ENCODE assay signal across 16 mouse cellular contexts in genomic region chr8:69935431-69935830, GRCm38 (mm10). TPM values are rescaled to one million over a fixed set of nuclear protein-coding genes. Genes with fewer than 3 reads are reported as not detected.
A peak's percentile ranks its signal among the peaks of the same experiment; 100 is the strongest.
DNase-seq lines count a peak whose midpoint lies in the region; ATAC-seq and TF ChIP-seq lines count a peak whose summit lies in the region.
"Had no signal": no experiment of that assay in that cellular context is flagged by ENCODE, and none has a peak within 500 bp of the region (broad histone marks: within the 10 kb centered on the region; RNA-seq: fewer than 3 reads in every experiment).

No protein-coding gene starts in this region.

- no peaks in the 10 kb centered on the region for H3K27me3 ChIP-seq in heart, embryonic 13.5 days (replicated peaks)
- no peaks in the 10 kb centered on the region for H3K27me3 ChIP-seq in lung, embryonic 14.5 days (ENCODE audit: insufficient read depth, low read length)
- H3K27me3 ChIP-seq: hindbrain, embryonic 12.5 days; neural tube, embryonic 13.5 days had no signal

- H3K9me3 ChIP-seq in heart, embryonic 13.5 days, result no peaks in the 10 kb centered on the region
- no peaks in the 10 kb centered on the region for H3K9me3 ChIP-seq in lung, embryonic 14.5 days (ENCODE audit: low read depth, low read length)
- H3K9me3 ChIP-seq in ES-E14 (ENCODE audit: control insufficient read depth, insufficient read depth, low read depth, low read length), result no peaks in the 10 kb centered on the region
- H3K9me3 ChIP-seq: hindbrain, embryonic 12.5 days; neural tube, embryonic 13.5 days had no signal

- peaks cover 98% of the 10 kb centered on the region for H3K79me2 ChIP-seq in macrophage (ENCODE audit: inconsistent target)

- H3K27ac ChIP-seq in heart, embryonic 13.5 days (replicated peaks), result peak overlapping the region; percentile 95
- peak overlapping the region; percentile 86; the same call in 1 of the 2 replicates for H3K27ac ChIP-seq in lung, embryonic 14.5 days (ENCODE audit: low read depth)
- H3K27ac ChIP-seq in ES-E14 (ENCODE audit: insufficient read depth, low read depth, low read length, poor library complexity, severe bottlenecking), result peak overlapping the region; percentile 83
- peak overlapping the region; percentile 81; the same call in 1 of the 2 replicates for H3K27ac ChIP-seq in macrophage
- H3K27ac ChIP-seq: hindbrain, embryonic 12.5 days had no signal

- peaks cover 35% of the 10 kb centered on the region for H3K36me3 ChIP-seq in heart, embryonic 13.5 days
- H3K36me3 ChIP-seq in lung, embryonic 14.5 days (ENCODE audit: insufficient read depth), result peaks cover 24% of the 10 kb centered on the region
- H3K36me3 ChIP-seq in ES-E14 (ENCODE audit: control insufficient read depth, insufficient read depth, low read length, poor library complexity, severe bottlenecking) (peaks cover 24% of the 10 kb centered on the region), macrophage (ENCODE audit: inconsistent target) (peaks cover 15% of the 10 kb centered on the region; the same call in 1 of the 2 replicates)

- TF ChIP-seq CTCF in lung, embryonic 14.5 days (IDR thresholded peaks at IDR 0.05; ENCODE audit: low read depth), result no peak

- H3K4me2 ChIP-seq in heart, embryonic 13.5 days, result no peak overlapping the region
- no peak overlapping the region for H3K4me2 ChIP-seq in lung, embryonic 14.5 days
- H3K4me2 ChIP-seq: hindbrain, embryonic 12.5 days; neural tube, embryonic 13.5 days had no signal

- no peak for ATAC-seq in heart, embryonic 13.5 days (ENCODE audit: extremely low read depth, insufficient number of reproducible peaks, low FRiP score, low TSS enrichment)
- no peak for ATAC-seq in lung, embryonic 14.5 days (ENCODE audit: insufficient read depth)

- DNase-seq in heart, adult 11 months, result no peak
- DNase-seq in lung, embryonic 14.5 days, result no peak
- DNase-seq in lung, postnatal 25 days (ENCODE audit: low spot score), result no peak
- DNase-seq in ES-E14 (ENCODE audit: low read depth, low spot score), result no peak
- no peak for DNase-seq in frontal cortex, postnatal 25 days (ENCODE audit: low spot score in 2 of 2)
- no peak for DNase-seq in spleen, postnatal 4 days (ENCODE audit: low spot score in 2 of 2)
- DNase-seq: cerebellum, adult 11-12 months; kidney, postnatal 36 days; layer of hippocampus, postnatal 36 days; retina, postnatal 1 day; thymus, postnatal 14 days had no signal

- peaks cover 67% of the 10 kb centered on the region for H3K4me1 ChIP-seq in heart, embryonic 13.5 days
- H3K4me1 ChIP-seq in lung, embryonic 14.5 days (ENCODE audit: insufficient read depth), result peaks cover 18% of the 10 kb centered on the region
- peaks cover 26 to 42% of the 10 kb centered on the region in 2 experiments for H3K4me1 ChIP-seq in ES-E14 (ENCODE audit: control insufficient read depth in 2 of 2, insufficient read depth in 2 of 2, low read length in 2 of 2, poor library complexity in 1 of 2)

- 0 out of 2 replicates have a peak overlapping the region, but pooled peaks have one; percentile 65 for H3K9ac ChIP-seq in heart, embryonic 13.5 days
- H3K9ac ChIP-seq in lung, embryonic 14.5 days, result no peak overlapping the region
- peak overlapping the region; percentile 67 for H3K9ac ChIP-seq in ES-E14 (ENCODE audit: insufficient read depth, low read depth, low read length, poor library complexity, severe bottlenecking)
- H3K9ac ChIP-seq: hindbrain, embryonic 12.5 days; neural tube, embryonic 13.5 days had no signal

- in situ Hi-C loops in ES-E14 (cut with MboI; ENCODE audit: low sequenced_read_pairs in 2 of 2, unreplicated experiment in 2 of 2), result no loop called here

- no peak overlapping the region for H3K4me3 ChIP-seq in heart, embryonic 13.5 days
- no peak overlapping the region for H3K4me3 ChIP-seq in lung, embryonic 14.5 days (ENCODE audit: low read depth, low read length)
- H3K4me3 ChIP-seq in ES-E14 (ENCODE audit: insufficient read depth in 1 of 2, low read depth in 1 of 2, low read length in 2 of 2, poor library complexity in 1 of 2, severe bottlenecking in 1 of 2) (peak overlapping the region; percentile 0 to 24; a peak in 2 of 4 replicates), macrophage (ENCODE audit: inconsistent target) (no peak overlapping the region)
- H3K4me3 ChIP-seq: hindbrain, embryonic 12.5 days; neural tube, embryonic 13.5 days had no signal

- WGBS in heart, embryonic 13.5 days, result 87% methylated on average over 3 of the region's 3 CpGs
- 83% methylated on average over 3 of the region's 3 CpGs for WGBS in lung, embryonic 14.5 days
- WGBS in macrophage (ENCODE audit: missing documents), result 93% methylated on average over 3 of the region's 3 CpGs

TF ChIP-seq in ES-E14, 5 proteins besides CTCF, POLR2A, EP300 and RAD21:
- TF ChIP-seq CHD2 (IDR thresholded peaks at IDR 0.05; ENCODE audit: low read depth, low read length) (no peak), HCFC1 (IDR thresholded peaks at IDR 0.05; ENCODE audit: borderline replicate concordance, insufficient read depth, low read length) (no peak), ZC3H11A (IDR thresholded peaks at IDR 0.05; ENCODE audit: borderline replicate concordance, low read depth, low read length) (no peak), MAFK (IDR thresholded peaks at IDR 0.05; ENCODE audit: insufficient read depth, low read depth, low read length) (no peak), ZNF384 (IDR thresholded peaks at IDR 0.05; ENCODE audit: low read depth, low read length) (no peak)

RNA-seq across cellular contexts. Expression of gene Yjefn3, which starts 32.9 kb away (rescaled TPM):
- polyA plus RNA-seq in heart, embryonic 13.5 days (2015; fragmentation: Nextera tagmentation; extraction: Ambion mirVana), result 8.1 and 8.2 TPM in 2 replicates
- polyA plus RNA-seq in lung, embryonic 14.5 days (2014; fragmentation: Nextera tagmentation; extraction: Ambion mirVana), result 3.6 and 4.3 TPM in 2 replicates
- 7.0 and 8.5 TPM in 2 replicates for total RNA-seq in ES-E14 (2012; rRNA removed)
- not detected for total RNA-seq in macrophage (2018; cell fraction: chromatin; rRNA removed)
- 1 to 10 TPM in 3 of 26 experiments, under 1 TPM in 13, not detected in 10; 0.14 to 1.8 (median 0.49) TPM for total RNA-seq in macrophage (2018; cell fraction: cytosol; rRNA removed)
- 1 to 10 TPM in 2 of 26 experiments, under 1 TPM in 1, not detected in 23; 0.72 to 3.0 (median 1.6) TPM for total RNA-seq in macrophage (2018; cell fraction: nucleus; rRNA removed)
- polyA plus RNA-seq in macrophage (2018), result 0.68 TPM in 1 of 3 replicates, not detected in the others

RNA-seq across cellular contexts. Expression of gene Ndufa13, which starts 33.1 kb away (rescaled TPM):
- polyA plus RNA-seq in heart, embryonic 13.5 days (2015; fragmentation: Nextera tagmentation; extraction: Ambion mirVana), result 304 and 343 TPM in 2 replicates
- 163 and 171 TPM in 2 replicates for polyA plus RNA-seq in lung, embryonic 14.5 days (2014; fragmentation: Nextera tagmentation; extraction: Ambion mirVana)
- 146 and 243 TPM in 2 replicates for total RNA-seq in ES-E14 (2012; rRNA removed)
- 10 to 100 TPM in 6 of 26 experiments, 1 to 10 TPM in 19, under 1 TPM in 1; 0.81 to 18.8 (median 6.0) TPM for total RNA-seq in macrophage (2018; cell fraction: chromatin; rRNA removed)
- 100 to 1,000 TPM in 3 of 26 experiments, 10 to 100 TPM in 23; 70.4 to 103 (median 93.4) TPM for total RNA-seq in macrophage (2018; cell fraction: cytosol; rRNA removed)
- total RNA-seq in macrophage (2018; cell fraction: nucleus; rRNA removed), result 10 to 100 TPM; 10.9 to 49.2 (median 25.6) TPM
- 46.3 to 85.8 TPM (median 78.8 TPM) in 3 replicates for polyA plus RNA-seq in macrophage (2018)

RNA-seq across cellular contexts. Expression of gene Tssk6, which starts 33.4 kb away (rescaled TPM):
- 1.9 and 2.2 TPM in 2 replicates for polyA plus RNA-seq in heart, embryonic 13.5 days (2015; fragmentation: Nextera tagmentation; extraction: Ambion mirVana)
- 3.8 and 4.3 TPM in 2 replicates for polyA plus RNA-seq in lung, embryonic 14.5 days (2014; fragmentation: Nextera tagmentation; extraction: Ambion mirVana)
- total RNA-seq in ES-E14 (2012; rRNA removed), result 2.5 and 4.0 TPM in 2 replicates
- under 1 TPM in 5 of 26 experiments, not detected in 21; 0.55 to 0.86 (median 0.70) TPM for total RNA-seq in macrophage (2018; cell fraction: chromatin; rRNA removed)
- under 1 TPM in 24 of 26 experiments, not detected in 2; 0.09 to 0.80 (median 0.35) TPM for total RNA-seq in macrophage (2018; cell fraction: cytosol; rRNA removed)
- total RNA-seq in macrophage (2018; cell fraction: nucleus; rRNA removed), result 1 to 10 TPM in 2 of 26 experiments, under 1 TPM in 9, not detected in 15; 0.39 to 1.2 (median 0.60) TPM
- 0.22 to 0.84 TPM in 2 of 3 replicates, not detected in the other for polyA plus RNA-seq in macrophage (2018)
- total RNA-seq: liver, adult 2 months had no signal

RNA-seq across cellular contexts. Expression of gene Cilp2, which starts 47.9 kb away (rescaled TPM):
- 0.55 and 0.56 TPM in 2 replicates for polyA plus RNA-seq in heart, embryonic 13.5 days (2015; fragmentation: Nextera tagmentation; extraction: Ambion mirVana)
- polyA plus RNA-seq in lung, embryonic 14.5 days (2014; fragmentation: Nextera tagmentation; extraction: Ambion mirVana), result 0.25 and 0.31 TPM in 2 replicates
- total RNA-seq in ES-E14 (2012; rRNA removed), result 7.3 and 10.7 TPM in 2 replicates
- total RNA-seq in macrophage (2018; cell fraction: chromatin; rRNA removed), result under 1 TPM in 1 of 26 experiments, not detected in 25; 0.19 TPM
- under 1 TPM in 1 of 26 experiments, not detected in 25; 0.05 TPM for total RNA-seq in macrophage (2018; cell fraction: cytosol; rRNA removed)
- total RNA-seq in macrophage (2018; cell fraction: nucleus; rRNA removed), result under 1 TPM in 1 of 26 experiments, not detected in 25; 0.12 TPM
- polyA plus RNA-seq in macrophage (2018), result not detected in 3 replicates
- total RNA-seq: liver, adult 2 months had no signal

Comparison
In these comparisons a context has a peak if more than half of its experiments do, and no peak if none do; other contexts are left out.
1. H3K4me3 ChIP-seq: peak in ES-E14 (2 of 2); none in heart, embryonic 13.5 days (single experiment), lung, embryonic 14.5 days (single experiment) and macrophage (single experiment).
2. Peak in every context shown above with its lines, with median percentiles within 50 percentile points of each other: H3K27ac ChIP-seq.